Mouse (Mus musculus) kidney, postnatal 4 days (tissue): ENCODE measurements around the gene Atad3a.
"Not testable (repeated sequence)": the region's sequence is repeated elsewhere in the genome, so short reads cannot be mapped to it uniquely, and the experiment has no call there.

Experiments used
- DNase-seq, 2 experiments: peaks; one replicate each; pipeline ENCODE4 v3.0.0; 2021; ENCODE audit warnings: mixed read lengths in 2 of 2

The Atad3a gene

DNA sequence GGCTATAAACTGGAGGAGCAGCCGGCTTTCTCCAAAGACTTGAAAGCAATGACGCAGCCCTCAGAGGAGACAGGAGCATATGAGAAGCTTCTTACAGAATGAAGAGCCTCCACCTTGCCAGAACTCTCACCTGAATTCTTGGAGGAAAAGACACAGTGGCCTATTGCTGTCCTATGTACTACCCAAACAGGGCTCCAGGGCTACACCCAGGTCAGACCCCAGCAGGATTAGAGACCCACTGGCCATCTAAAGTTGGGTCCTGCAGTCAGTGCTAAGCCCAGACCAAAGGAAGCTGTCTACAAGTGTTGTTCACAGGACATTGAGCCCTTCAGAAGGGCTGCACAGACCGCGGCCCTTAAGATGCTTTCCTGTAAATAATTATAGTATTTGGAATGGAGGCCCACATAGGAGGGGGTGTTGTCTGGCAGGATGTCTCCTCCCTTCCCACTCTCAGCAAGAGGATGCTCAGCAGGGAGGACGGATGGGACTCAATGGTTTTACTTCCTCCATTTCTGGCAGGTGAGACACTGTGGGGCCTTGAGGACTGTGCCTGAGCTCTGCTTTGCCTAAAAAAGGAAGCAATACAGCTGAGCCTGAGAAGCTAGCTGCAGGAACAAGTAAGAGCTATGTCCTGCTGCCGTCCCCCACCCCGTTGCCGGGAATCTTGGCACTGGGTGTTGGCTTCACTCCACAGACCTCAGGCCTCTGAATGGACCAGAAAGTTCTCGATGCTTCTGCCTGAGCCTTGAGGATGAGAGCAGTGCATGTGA, 14.3 kb upstream of the Atad3a start:
- peak; percentile 67 to 73 for DNase-seq

DNA sequence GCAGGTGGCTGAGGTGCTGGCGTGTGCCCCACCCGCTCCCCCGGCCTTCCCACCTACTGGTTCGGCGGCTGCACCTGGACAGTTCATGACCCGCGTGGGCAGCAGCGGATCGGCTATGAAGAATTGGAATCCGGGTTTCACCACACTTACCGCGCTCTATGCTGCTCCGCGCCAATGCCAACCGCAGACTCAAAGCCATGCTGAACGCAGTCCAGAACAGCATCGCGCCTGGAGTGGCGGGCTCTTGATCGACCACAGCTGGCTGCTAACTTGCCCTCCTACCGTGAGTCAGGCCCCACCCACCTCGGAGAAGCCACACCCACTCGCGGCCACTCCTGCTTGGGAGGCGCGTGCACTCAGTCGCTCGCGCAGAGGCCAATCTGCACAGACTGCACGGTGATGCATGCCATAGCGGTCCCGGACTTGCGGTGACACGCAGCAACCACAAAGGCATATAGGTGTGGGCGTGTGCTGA, 13.4 kb upstream of the Atad3a start, which contains the start of gene Vwa1:
Gene Vwa1, minus strand, starts transcription at position 419 of the 475 bp plus-strand sequence.
- DNase-seq: peak; percentile 96

- no peak for DNase-seq
These were observed 12.6 kb upstream of the Atad3a start for GRCm38 (mm10) chr4:155773335-155774078.

GRCm38 (mm10) chr4:155772786-155773185, 11.9 kb upstream of the Atad3a start:
- no peak for DNase-seq

DNA sequence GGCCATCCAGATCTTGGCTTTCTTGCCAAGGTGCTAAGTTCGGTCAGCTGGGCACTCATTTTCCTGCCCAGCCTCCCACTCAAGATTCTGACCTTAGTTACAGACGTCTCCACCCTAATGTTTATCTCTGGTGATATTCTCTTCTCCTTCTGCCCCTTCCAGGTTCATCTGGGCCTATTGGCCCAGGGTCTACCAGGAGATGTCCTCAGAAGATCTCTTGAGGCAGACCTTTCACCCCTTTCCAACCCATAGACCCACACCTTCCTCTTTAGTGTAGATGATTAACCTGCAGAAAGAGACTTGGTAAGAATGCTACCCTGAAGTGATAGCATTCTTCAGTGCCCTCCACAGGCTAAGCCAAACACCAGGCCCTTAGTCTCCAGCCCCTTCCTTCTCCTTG, 10.8 kb upstream of the Atad3a start:
- DNase-seq: peak in 1 of 2 experiments; percentile 7

- no peak for DNase-seq
These were observed 9.7 kb upstream of the Atad3a start for GRCm38 (mm10) chr4:155770626-155771025.

DNA sequence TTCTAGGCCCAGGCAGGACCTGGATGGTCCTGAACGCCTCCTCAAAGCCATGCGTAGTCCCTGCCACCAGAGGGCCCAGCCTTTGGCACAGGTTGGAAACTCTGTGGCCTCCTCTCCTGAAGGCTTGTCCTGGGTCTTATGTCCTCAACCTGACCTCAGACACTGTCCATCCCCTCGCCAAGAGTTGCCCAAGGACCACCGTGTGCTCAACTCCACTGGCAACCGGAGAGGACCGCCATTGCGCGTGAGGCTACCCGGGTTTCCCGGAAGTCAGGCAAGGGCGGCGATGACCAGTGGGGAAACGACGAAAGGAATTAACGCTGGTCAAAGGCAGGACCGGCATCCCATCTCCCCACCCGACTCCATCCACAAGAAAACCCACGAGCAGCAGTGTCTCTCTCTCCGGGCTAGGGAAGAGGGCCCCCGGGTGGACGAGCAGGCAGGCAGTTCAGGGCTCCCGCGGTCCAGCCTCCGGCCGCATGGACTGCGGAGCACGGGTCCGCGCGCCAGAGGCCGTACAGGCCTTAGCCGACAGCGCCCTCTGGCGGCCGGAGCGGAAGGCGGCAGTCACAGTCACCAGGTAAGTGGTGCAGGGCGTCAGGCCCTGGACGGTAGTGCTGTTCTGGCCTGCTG, 9.1 kb upstream of the Atad3a start:
- peak; percentile 96 to 97 for DNase-seq

GRCm38 (mm10) chr4:155769496-155769879, 8.6 kb upstream of the Atad3a start:
- no peak for DNase-seq

DNA sequence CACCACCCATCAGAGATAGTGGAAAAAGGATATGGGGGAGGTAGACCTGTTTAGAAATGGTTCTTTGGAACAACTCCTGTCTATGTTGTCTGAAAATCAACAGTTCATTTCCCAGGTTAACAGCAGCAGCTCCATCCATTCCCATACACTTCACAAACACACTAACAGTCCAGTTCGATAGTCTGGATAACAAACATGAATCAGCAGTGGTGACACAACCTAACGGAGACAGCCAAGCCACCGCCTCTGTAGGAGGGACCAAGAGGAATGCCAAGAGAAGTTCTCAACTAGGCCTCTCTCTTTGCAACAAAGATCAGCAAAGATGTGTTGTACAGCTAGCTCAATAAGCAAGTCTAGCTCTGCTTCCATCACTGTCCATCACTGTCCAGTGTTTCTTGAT, 1.5 kb upstream of the Atad3a start:
- DNase-seq: no peak

- no peak for DNase-seq
These were observed 635 bp upstream of the Atad3a start for GRCm38 (mm10) chr4:155761356-155762099.

DNA sequence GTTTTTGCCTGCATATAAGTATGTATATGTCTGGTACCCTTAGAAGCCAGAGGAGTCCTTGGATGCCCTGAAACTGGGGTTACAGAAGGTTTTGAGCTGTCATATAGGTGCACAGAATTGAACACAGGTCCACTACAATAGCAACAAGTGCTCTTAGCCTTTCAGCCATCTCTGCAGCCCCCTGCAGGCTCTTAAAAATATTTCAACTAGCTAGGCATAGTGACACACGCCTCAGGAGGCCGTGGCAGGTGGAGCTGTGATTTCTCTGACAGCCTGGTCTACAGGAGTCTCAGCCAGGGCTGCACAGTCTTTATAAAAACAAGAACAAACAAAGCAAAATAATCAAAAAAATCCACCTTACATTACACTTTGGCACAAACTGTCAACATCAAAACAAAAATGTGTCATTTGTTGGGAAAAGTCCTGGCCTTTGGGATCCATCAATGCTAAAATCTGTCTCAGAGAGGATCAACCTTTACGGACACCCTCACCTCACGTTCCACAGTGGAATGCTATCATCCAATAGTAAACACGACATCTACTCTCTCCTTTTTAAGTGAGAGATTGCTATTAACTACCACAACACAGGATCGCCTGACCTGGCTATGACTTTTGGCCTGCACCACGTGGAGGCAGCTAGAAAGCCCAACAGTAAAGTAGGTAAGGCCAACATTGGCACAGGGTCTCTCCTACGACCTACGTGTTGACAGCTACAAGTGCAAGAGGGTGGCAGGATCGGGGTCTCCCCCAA, 856 bp downstream of the Atad3a start:
- peak in 1 of 2 experiments; percentile 58 for DNase-seq

DNA sequence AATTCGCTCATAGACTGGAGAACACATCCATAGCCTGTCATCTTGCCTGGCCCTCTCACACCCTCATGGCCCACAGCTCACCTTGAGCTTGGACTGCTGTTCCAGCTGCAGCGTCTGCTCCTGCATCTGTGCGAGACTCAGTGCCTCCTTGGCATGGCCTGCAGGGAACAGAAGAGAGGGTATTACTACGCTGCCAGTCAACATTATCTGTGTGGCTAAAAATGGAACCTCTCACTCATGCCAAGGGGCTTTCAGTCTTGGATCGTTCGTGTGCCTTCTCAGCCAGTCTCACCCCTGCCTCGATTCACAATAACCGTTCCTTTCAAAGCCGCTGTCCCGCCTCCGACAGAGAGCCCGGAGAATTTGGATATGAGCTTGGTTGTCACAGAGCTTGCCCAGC, 3.9 kb downstream of the Atad3a start:
- DNase-seq: no peak

- DNase-seq: no peak
These were observed 14.1 kb downstream of the Atad3a start for GRCm38 (mm10) chr4:155746575-155747490.

DNA sequence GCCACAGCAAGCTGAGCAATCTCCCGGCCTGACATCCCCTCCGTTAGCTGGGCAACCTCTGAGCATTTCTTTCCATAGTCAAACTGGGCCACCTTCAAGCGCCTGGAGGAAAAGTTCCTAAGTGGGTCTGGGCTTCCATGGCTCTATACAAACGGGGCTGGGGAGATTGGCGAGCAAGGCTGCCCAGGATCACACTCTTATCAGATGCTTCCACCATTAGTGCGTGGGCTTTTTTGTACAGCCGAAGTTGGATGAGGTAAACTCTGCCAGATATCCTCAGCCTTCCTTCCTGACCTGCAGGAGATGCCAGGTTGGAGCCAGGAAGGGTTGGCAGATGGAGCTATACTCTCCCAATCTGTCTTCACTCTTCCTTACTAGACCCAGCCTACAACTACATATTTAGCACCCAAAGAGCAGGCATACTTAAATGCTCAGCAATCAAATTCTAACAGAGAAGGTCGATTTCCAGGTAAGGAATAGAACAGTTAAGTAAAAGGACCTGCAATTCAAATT, 14.8 kb downstream of the Atad3a start:
- no peak for DNase-seq

DNA sequence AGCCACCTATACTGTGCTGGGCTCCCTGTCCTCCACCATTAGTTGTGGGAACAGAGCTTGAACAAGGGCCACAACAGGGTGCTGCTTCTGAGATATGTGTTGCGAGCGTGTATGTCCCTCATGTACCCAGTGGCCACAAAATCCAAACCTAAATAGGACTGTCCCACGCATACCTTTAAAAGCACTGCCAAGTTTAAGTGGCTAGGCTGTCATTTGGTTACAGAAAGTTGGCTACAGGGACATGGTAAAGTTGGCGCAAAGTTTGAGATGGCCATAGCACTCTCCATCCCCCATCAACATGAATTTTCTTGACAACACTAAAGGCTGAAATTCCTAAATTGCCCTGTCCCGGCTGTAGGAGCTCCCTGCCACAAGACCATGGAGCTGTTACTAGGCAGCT, 15.8 kb downstream of the Atad3a start:
- DNase-seq: no peak

GRCm38 (mm10) chr4:155744474-155744873, 16.4 kb downstream of the Atad3a start:
- DNase-seq: no peak

- no peak for DNase-seq
These were observed 18.2 kb downstream of the Atad3a start for GRCm38 (mm10) chr4:155742684-155743083.

GRCm38 (mm10) chr4:155740681-155741080, 20.2 kb downstream of the Atad3a start:
- not testable (repeated sequence) for DNase-seq

DNA sequence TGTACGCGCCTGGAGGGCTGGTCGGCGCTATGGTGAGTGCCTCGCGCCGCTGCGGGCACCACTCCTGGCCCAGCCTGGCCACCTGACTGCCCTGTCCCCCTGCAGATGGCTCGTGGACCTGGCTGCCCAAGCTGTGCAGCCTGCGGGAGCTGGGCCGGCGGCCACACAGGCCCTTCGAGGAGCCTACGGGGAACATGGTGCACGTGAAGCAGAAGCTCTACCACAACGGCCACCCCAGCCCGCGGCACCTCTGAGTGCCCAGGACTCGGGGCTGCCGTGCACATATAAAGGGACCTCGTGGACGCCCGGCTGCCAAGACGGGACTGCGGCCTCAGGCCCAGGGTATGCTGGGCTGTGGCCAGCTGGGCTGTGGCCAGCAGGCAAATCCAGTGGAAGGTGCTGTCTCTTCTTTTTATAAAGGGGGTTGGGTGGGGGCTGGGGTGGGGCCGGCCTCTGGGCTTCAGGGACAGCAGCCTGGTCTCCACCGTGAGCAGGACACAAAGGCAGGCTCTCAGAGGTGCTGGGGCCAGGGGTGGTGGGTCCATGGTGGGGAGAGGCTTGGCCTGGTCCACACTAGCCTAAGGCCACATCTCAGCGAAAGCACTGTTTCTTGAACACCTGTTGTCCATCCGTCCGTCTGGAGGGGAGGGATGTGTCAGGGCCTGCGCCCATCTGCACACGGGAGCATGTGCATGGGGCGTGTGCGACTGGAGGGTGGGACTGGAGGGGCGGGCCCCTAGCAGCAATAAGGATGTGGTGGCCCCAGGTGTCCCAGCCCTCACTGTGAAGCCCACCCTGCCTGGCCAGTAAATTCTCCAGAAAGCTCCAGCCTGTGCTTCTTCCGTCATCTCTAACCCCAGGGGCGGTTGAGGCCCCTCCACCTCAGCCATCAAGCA, 20.9 kb downstream of the Atad3a start:
- no peak for DNase-seq

GRCm38 (mm10) chr4:155739152-155739551, 21.7 kb downstream of the Atad3a start:
- no peak for DNase-seq
